Mouse (Mus musculus): ENCODE results near the gene Ppef2.

Ppef2 gene

GRCm38 (mm10) chr5:92195716-92196115, 60.4 kb downstream of the Ppef2 start:
- peak; percentile 42 for DNase-seq (ENCODE audit: low read depth)

GRCm38 (mm10) chr5:92188881-92189483, 67.1 kb downstream of the Ppef2 start:
- no peak for DNase-seq (ENCODE audit: low read depth)

GRCm38 (mm10) chr5:92183071-92183830, 72.8 kb downstream of the Ppef2 start:
- peak; percentile 58 for DNase-seq (ENCODE audit: low read depth)

Data from naive thymus-derived CD4-positive, alpha-beta T cell, adult 2 months (primary cell).